Mouse (Mus musculus) layer of hippocampus, postnatal 25 days (tissue): ENCODE results near the gene Tfb2m. TPM values are rescaled to one million over a fixed set of nuclear protein-coding genes. Genes with fewer than 3 reads are reported as not detected.

ENCODE experiments used
- DNase-seq, 2 experiments: peaks; one replicate each; pipeline ENCODE4 v3.0.0; 2022; ENCODE audit warnings: mixed read lengths in 2 of 2, low spot score in 1 of 2; ENCODE audit errors: extremely low spot score in 1 of 2
- total RNA-seq, 2 experiments: library from RNA; stranded (reverse); gene quantifications; 2 replicates each; pipeline ENCODE4 v1.2.3; 2021

The Tfb2m gene
- total RNA-seq = 10 to 100 TPM; 24.7 to 25.3 TPM

- DNase-seq = peak; percentile 89 to 96
Observed at GRCm38 (mm10) chr1:179545768-179546550, at the start of gene Tfb2m, which contains the start of gene Cnst. Tfb2m (minus strand) TSS chr1:179546267. Cnst (plus strand) TSS chr1:179546370.

GRCm38 (mm10) chr1:179592972-179593371, 46.9 kb upstream of the Tfb2m start:
- no peak for DNase-seq

DNA sequence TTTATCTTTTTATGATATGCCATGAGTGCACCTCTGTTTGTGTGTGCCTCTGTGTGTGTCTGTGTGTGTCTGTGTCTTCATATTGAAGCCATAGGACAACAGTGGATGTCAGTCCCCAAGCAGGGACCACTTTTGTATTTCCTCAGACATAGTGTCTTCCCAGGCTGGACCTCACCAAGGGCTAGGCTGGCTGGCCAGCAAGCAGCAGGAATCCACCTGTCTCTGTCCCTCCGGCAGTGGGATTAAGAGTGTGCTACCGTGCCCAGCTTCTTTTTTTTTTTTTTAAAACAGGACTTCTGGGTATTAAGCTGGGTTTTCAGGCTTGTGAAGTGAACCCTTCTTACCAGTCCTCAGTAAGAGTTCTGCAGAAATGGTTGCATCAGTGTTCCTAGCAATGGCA, 46.1 kb upstream of the Tfb2m start:
- no peak for DNase-seq

- DNase-seq = peak in 1 of 2 experiments; percentile 49
Observed at GRCm38 (mm10) chr1:179591639-179592038, 45.6 kb upstream of the Tfb2m start.

- DNase-seq = no peak
Observed at GRCm38 (mm10) chr1:179588230-179588629, 42.2 kb upstream of the Tfb2m start.

DNA sequence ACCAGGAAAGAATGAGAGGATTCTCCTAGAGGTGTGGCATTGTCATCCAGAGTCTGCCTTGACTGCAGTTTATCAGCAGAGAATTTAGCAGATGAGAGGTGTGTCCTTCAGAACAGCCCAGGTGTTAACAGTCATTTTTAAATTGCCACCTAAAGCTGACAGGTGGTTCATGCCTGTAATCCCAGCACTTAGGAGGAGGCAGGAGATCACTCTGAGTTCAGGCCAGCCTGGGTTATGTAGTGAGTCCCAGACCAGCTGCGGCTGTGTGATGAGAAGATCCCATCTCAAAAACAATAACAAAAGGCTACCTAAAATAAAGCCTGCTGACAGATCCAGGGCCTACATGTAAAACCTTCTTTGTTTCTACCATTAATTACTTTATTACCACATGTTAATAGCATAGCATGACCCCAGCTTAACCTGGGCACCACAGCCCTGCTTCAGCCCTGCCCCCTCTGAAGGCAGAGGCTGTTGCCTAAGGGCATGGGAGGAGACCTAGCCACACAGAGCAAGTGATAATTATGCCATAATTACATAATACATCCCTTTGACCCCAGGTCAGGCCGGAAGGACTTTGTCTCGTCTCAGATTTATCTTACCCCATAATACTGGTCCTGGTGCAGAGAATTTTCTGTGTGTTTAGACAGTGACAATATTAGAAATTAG, 40.5 kb upstream of the Tfb2m start:
- DNase-seq = no peak

DNA sequence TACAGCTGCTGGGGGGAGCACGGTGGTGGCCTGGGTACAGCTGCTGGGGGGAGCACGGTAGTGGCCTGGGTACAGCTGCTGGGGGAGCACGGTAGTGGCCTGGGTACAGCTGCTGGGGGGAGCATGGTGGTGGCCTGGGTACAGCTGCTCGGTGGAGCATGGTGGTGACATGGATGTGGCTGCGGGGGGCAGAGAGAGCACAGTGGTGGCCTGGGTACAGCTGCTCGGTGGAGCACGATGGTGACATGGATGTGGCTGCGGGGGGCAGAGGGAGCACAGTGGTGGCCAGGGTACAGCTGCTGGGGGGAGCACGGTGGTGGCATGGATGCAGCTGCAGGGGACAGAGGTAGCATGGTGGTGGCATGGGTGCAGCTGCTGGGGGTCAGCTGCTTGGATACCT, 39.6 kb upstream of the Tfb2m start:
- no peak for DNase-seq

GRCm38 (mm10) chr1:179584220-179584619, 38.2 kb upstream of the Tfb2m start:
- no peak for DNase-seq

- DNase-seq = no peak
Observed at GRCm38 (mm10) chr1:179583090-179583489, 37.0 kb upstream of the Tfb2m start.

DNA sequence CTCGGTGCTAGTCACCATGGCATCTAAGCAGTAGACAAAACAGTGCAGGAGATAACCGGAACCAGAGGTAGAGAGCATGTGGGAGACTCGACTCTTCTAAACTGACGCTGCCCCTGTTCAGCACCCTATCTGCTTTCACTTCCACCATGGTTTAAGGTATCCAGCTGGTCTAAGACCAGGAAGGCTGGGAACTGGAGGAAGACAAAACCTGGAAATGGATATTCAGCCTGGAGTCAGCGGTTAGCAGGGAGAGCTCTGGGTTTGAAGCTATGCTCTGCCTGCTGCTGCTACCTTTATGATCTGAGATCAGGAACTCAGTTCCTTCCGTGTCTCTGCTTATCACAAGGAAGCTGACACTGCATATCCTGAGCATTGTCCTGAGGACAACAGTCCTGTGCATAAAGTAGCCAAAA, 36.0 kb upstream of the Tfb2m start:
- no peak for DNase-seq

DNA sequence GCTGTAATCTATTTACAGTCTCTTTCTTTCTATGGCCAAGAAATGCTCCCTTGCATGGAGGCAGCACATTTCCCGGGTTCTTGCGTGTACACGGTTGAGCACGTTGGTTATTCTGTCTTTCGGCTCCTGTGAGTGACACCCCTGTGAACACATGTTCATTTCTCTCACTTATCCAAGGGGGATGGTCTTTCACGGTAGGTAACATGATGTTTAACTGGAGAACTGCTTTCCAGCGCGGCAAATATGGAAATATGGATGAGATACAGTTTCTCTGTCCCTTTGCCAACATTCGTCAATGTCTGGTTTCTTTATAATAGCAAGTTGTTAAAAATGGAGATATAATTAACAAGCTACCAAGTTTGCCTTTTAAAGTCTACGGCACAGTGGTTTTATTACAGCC, 35.4 kb upstream of the Tfb2m start:
- DNase-seq = no peak

- no peak for DNase-seq
Observed at GRCm38 (mm10) chr1:179580200-179580599, 34.1 kb upstream of the Tfb2m start.

DNA sequence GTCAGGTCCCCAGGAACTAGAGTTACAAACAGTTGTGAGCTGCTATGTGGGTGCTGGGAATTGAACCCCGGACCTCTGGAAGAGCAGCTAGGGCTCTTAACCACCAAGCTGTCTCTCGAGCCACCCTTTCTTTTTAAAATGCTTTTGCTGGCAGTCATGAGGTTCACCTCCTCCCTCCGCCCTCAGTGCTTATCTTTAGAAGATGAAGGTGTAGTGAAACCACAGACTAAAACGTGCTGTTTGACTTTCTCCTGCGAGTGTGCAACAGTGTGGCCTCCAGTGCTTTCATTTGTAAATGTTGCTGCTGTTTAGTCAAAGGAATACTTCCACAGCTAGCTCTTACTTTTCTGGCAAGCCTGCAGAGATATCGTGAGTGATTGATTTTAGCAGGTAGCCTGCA, 32.6 kb upstream of the Tfb2m start:
- no peak for DNase-seq

- DNase-seq = no peak
Observed at GRCm38 (mm10) chr1:179573650-179574206, 27.7 kb upstream of the Tfb2m start.

DNA sequence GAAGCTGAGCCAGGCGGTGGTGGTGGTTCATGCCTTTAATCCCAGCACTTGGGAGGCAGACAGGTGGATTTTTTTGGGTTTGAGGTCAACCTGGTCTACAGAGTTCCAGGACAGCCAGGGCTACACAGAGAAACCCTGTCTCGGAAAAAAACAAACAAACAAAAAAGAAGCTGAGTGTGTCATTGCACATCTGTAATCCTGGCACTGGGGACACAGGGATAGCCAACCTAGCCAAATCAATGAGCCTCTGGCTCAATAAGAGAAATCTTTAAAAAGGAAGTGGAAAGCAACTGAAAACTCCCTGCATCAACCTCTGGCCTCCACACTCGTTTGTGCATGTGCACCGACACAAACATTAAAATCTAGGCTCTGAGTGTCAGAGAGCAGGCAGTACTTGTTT, 25.6 kb upstream of the Tfb2m start:
- DNase-seq = no peak

DNA sequence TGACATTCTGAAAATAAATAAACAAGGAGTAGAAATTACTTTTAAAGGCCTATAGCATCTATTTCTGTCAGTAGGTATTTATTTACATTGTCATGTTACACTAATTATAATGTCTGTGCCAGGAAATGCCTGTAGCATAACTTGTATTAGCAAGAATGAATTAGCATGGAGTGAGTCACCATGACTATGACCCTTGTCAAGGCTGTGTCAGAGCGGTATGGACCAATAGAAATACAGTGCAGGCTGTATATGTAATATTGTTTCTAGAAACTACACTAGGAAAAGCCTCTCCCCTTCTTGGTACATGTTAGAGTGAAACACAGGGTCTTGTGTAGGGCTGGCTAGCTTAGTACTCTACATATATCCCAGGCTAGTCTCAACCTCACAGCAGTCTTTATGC, 24.4 kb upstream of the Tfb2m start:
- DNase-seq = no peak

DNA sequence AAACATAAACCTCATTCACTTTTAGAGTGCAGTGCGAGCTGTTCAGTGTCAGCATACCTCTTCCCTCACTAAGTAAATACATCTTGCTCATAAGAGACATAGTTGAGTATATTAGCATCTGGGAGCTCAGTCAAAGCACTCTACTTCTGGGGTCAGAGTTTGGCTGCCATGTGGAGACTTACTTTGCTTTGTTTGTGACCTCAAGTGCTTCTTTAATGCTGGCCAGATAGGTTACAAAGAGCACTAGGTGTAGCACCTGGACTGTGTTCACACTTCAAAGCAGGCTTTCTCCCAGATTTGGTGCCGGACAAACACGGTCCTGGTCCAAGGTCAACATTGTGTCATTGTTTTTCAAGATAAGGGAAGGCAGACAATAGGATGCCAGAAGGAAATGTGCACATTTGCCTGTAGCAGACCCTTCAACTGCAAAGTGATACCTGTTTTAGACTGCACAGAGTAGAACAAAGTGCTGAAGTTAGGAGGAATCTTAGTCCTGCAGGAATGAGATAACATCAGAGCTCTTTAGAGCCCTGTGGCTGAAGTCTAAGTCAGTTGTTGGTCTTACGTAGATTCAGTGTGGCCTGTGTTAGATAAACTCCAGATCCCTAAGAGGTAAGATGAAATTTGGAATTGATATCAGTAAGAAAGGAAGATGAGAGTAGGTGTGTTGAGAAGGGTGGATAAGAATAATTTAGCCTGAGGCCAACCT, 22.8 kb upstream of the Tfb2m start:
- no peak for DNase-seq

DNA sequence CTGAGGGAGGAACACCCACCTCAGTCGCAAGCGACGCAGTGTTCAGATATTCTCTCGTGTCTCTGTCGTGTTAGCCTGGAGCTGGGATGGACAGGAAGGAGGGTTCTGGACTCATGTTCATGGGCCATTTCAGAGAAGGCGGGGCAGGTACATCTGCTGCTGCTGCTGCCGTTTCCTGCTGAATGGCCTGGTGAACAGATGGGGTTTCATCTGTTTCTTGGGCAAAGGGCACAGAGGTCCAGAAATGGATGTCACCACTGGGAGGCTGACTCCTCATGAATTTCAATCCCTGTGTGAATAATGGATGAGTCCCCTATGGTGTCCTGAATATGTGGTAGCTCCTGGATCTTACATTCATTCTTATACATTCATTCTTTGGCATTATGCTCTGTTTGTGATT, 21.5 kb upstream of the Tfb2m start:
- no peak for DNase-seq

DNA sequence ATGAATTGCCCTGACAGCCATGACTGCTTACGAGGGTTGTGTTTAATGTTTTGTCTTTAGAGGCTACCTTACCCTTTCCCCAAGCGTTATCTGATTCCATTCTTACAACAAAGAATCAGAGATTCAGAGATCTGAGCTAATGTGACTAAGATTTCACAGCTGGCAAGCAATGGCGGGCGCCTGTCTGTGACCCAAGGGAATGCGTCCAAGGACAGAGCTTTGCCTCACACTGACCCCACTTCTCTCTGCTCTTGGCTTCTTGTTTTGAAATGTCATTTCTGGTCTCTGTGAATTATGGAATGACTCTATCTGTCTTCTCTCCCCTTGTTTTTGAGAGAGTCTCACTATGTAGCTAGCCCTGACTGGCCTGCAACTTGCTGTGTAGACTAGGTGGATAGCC, 17.9 kb upstream of the Tfb2m start:
- no peak for DNase-seq

DNA sequence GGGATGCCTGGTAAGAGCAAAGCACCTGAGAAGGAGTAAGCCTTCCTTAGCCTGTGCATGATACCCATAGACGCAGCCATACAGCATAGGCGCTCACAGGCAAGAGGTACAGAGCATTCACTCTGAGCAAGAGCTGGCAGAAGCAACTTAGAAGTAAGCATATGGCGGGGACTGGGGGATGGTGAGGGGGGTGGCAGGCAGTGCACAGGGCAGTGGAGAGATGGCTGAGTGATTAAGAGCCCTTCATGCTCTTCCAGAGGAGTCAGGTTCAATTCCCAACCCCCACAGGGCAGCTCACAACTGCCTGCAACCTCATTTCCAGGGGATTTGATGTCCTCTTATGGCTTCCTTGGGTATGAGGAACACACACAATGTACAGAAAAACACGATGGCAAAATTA, 17.1 kb upstream of the Tfb2m start:
- DNase-seq = no peak

DNA sequence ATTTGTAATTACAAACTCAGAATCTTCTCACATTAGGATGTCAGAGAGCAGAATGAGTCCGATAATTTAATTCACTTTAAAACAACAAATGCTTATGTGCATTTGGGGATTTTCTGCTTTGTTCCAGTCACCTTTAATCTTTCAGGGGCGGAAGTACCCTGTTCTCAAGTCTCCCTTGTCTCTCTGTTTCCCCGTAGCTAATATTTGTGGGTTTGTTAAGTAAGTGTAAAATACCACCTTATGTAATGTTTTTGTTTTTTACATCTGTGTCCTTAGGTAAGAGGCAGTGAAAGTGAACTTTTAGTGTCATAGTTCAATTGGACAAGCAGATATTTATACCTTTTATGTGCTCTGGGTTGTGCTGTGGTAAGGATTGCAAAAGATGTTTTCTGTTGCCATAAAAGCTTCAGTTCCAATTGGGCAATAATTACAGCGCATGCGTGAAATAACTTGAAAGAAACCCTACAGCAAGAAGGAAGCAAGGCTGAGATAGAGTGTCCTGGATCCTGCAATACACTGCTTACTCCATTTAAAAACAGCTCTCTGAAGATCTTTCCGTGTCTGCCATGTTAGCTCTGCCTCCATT, 14.9 kb upstream of the Tfb2m start:
- no peak for DNase-seq
